Mouse (Mus musculus): Measurements from ENCODE around the gene Sgk2. TPM values are rescaled to one million over a fixed set of nuclear protein-coding genes. Genes with fewer than 3 reads are reported as not detected.

Gene Sgk2
- total RNA-seq, 2 experiments from 2014 or later: not detected

- no peak for DNase-seq
- intact Hi-C loops (cut with DNase I): no loop called here
Observed at GRCm38 (mm10) chr2:162988235-162988634, 1.1 kb downstream of the Sgk2 start.

- intact Hi-C loops (cut with DNase I): no loop called here
- no peak for DNase-seq
Observed at GRCm38 (mm10) chr2:162991394-162992083, 4.4 kb downstream of the Sgk2 start.

GRCm38 (mm10) chr2:162992084-162992437 lies 4.9 kb downstream of the Sgk2 start:
- DNase-seq: no peak
- intact Hi-C loops (cut with DNase I): no loop called here

- no peak for DNase-seq
- intact Hi-C loops (cut with DNase I): no loop called here
Observed at GRCm38 (mm10) chr2:162993881-162994616, 6.9 kb downstream of the Sgk2 start.

- DNase-seq: peak; percentile 62
- intact Hi-C loops (cut with DNase I): no loop called here
Observed at GRCm38 (mm10) chr2:162998528-162999230, 11.5 kb downstream of the Sgk2 start.

GRCm38 (mm10) chr2:162999744-163000143 lies 12.6 kb downstream of the Sgk2 start:
- intact Hi-C loops (cut with DNase I): no loop called here
- peak; percentile 50 for DNase-seq

- intact Hi-C loops (cut with DNase I): no loop called here
- DNase-seq: no peak
Observed at GRCm38 (mm10) chr2:163001071-163001470, 13.9 kb downstream of the Sgk2 start.

- intact Hi-C loops (cut with DNase I): no loop called here
- DNase-seq: no peak
Observed at GRCm38 (mm10) chr2:163007299-163007698, 20.2 kb downstream of the Sgk2 start.

- intact Hi-C loops (cut with DNase I): no loop called here
- DNase-seq: peak; percentile 90
Observed at GRCm38 (mm10) chr2:163016916-163017743, 30.0 kb downstream of the Sgk2 start, which contains the start of gene Ift52. TSS of gene Ift52 (plus strand) at chr2:163017354.

GRCm38 (mm10) chr2:163031289-163031688 lies 44.2 kb downstream of the Sgk2 start:
- intact Hi-C loops (cut with DNase I): no loop called here
- DNase-seq: no peak

GRCm38 (mm10) chr2:163031757-163032156 lies 44.6 kb downstream of the Sgk2 start:
- intact Hi-C loops (cut with DNase I): no loop called here
- no peak for DNase-seq

GRCm38 (mm10) chr2:163032622-163033021 lies 45.5 kb downstream of the Sgk2 start:
- DNase-seq: no peak
- intact Hi-C loops (cut with DNase I): no loop called here

GRCm38 (mm10) chr2:163039940-163040339 lies 52.8 kb downstream of the Sgk2 start:
- intact Hi-C loops (cut with DNase I): loop anchor here (10.0 kb wide), 1 partner anchor 365 kb away; no protein-coding TSS in a partner anchor
- no peak for DNase-seq

- intact Hi-C loops (cut with DNase I): loop anchor here (10.0 kb wide), 1 partner anchor 357 kb away; no protein-coding TSS in a partner anchor
- DNase-seq: peak; percentile 84
Observed at GRCm38 (mm10) chr2:163048125-163048524, 61.0 kb downstream of the Sgk2 start.

- DNase-seq: no peak
- intact Hi-C loops (cut with DNase I): loop anchor here (10.0 kb wide), 1 partner anchor 356 kb away; no protein-coding TSS in a partner anchor
Observed at GRCm38 (mm10) chr2:163049116-163049515, 62.0 kb downstream of the Sgk2 start.

GRCm38 (mm10) chr2:163051691-163052090 lies 64.6 kb downstream of the Sgk2 start:
- no peak for DNase-seq
- intact Hi-C loops (cut with DNase I): no loop called here

- intact Hi-C loops (cut with DNase I): no loop called here
Observed at GRCm38 (mm10) chr2:163052101-163052500, 65.0 kb downstream of the Sgk2 start.

GRCm38 (mm10) chr2:163052826-163053225 lies 65.7 kb downstream of the Sgk2 start:
- no peak for DNase-seq
- intact Hi-C loops (cut with DNase I): no loop called here

More at GRCm38 (mm10) chr2:163052101-163052500, 65.0 kb downstream of the Sgk2 start:
- DNase-seq: no peak

- peak; percentile 95 for DNase-seq
- intact Hi-C loops (cut with DNase I): no loop called here
Observed at GRCm38 (mm10) chr2:163054335-163054840, 67.3 kb downstream of the Sgk2 start, which contains the start of gene Mybl2. TSS of gene Mybl2 (plus strand) at chr2:163054687.

GRCm38 (mm10) chr2:163054891-163055494 lies 67.9 kb downstream of the Sgk2 start:
- intact Hi-C loops (cut with DNase I): no loop called here
- DNase-seq: peak; percentile 17

Measured in left cerebral cortex, postnatal 4 days (tissue).